Mouse (Mus musculus): ENCODE data around the gene Tubgcp2. TPM values are rescaled to one million over a fixed set of nuclear protein-coding genes. Genes with fewer than 3 reads are reported as not detected.

Tubgcp2 gene
- polyA plus RNA-seq, 1 experiment from 2014 or later: 16.0 TPM

GRCm38 (mm10) chr7:139980778-139981177 is 55.7 kb downstream of the Tubgcp2 start:
- H3K9ac ChIP-seq (replicated peaks): no peak overlapping the region
- DNase-seq: no peak
- ATAC-seq: no peak
- H3K4me1 ChIP-seq (ENCODE audit: insufficient read depth): peaks cover 12% of the 10 kb centered on the region
- no peak overlapping the region for H3K4me2 ChIP-seq (ENCODE audit: low read depth, low read length)
- H3K4me3 ChIP-seq (ENCODE audit: low read depth, low read length): no peak overlapping the region
- H3K9me3 ChIP-seq (ENCODE audit: low read length): no peaks in the 10 kb centered on the region
- WGBS (ENCODE audit: insufficient replicate concordance): 46% methylated on average over 3 of the region's 3 CpGs
- no peaks in the 10 kb centered on the region for H3K27me3 ChIP-seq (ENCODE audit: insufficient read depth, low read length)
- no peaks in the 10 kb centered on the region for H3K36me3 ChIP-seq (replicated peaks; ENCODE audit: insufficient read depth, low read length)
- TF ChIP-seq CTCF (IDR thresholded peaks at IDR 0.05; ENCODE audit: low read depth): no peak
- no peak for TF ChIP-seq EP300 (IDR thresholded peaks at IDR 0.05; ENCODE audit: low read depth)
- no peak overlapping the region for H3K27ac ChIP-seq (ENCODE audit: low read depth)

GRCm38 (mm10) chr7:139979011-139979719 is 57.3 kb downstream of the Tubgcp2 start:
- Histone ChIP-seq H3K4me1 (ENCODE audit: insufficient read depth) (peaks cover 12% of the 10 kb centered on the region), H3K4me2 (ENCODE audit: low read depth, low read length) (peak overlapping the region; percentile 81), H3K9ac (replicated peaks) (no peak overlapping the region), H3K27ac (ENCODE audit: low read depth) (no peak overlapping the region), H3K27me3 (ENCODE audit: insufficient read depth, low read length) (no peaks in the 10 kb centered on the region), H3K36me3 (replicated peaks; ENCODE audit: insufficient read depth, low read length) (no peaks in the 10 kb centered on the region), H3K4me3 (ENCODE audit: low read depth, low read length) (no peak overlapping the region), H3K9me3 (ENCODE audit: low read length) (no peaks in the 10 kb centered on the region)
- WGBS (ENCODE audit: insufficient replicate concordance): 29% methylated on average over 13 of the region's 13 CpGs
- ATAC-seq (peak; percentile 43), DNase-seq (no peak)
- TF ChIP-seq CTCF (IDR thresholded peaks at IDR 0.05; ENCODE audit: low read depth): no peak
- TF ChIP-seq EP300 (IDR thresholded peaks at IDR 0.05; ENCODE audit: low read depth): no peak

- no peak within 1 kb of the TSS for H3K27ac ChIP-seq (ENCODE audit: low read depth)
- 7% methylated on average over 32 of the region's 32 CpGs for WGBS (ENCODE audit: insufficient replicate concordance)
- DNase-seq: peak; percentile 79
- H3K4me3 ChIP-seq (ENCODE audit: low read depth, low read length): peak within 1 kb of the TSS; percentile 53
- no peaks in the 10 kb centered on the region for H3K27me3 ChIP-seq (ENCODE audit: insufficient read depth, low read length)
- H3K9ac ChIP-seq (replicated peaks): 0 out of 2 replicates have a peak within 1 kb of the TSS, but pooled peaks have one; percentile 21
- peaks cover 12% of the 10 kb centered on the region for H3K4me1 ChIP-seq (ENCODE audit: insufficient read depth)
- H3K9me3 ChIP-seq (ENCODE audit: low read length): no peaks in the 10 kb centered on the region
- H3K4me2 ChIP-seq (ENCODE audit: low read depth, low read length): peak within 1 kb of the TSS; percentile 81
- H3K36me3 ChIP-seq (replicated peaks; ENCODE audit: insufficient read depth, low read length): no peaks in the 10 kb centered on the region
- no peak for TF ChIP-seq EP300 (IDR thresholded peaks at IDR 0.05; ENCODE audit: low read depth)
- no peak for TF ChIP-seq CTCF (IDR thresholded peaks at IDR 0.05; ENCODE audit: low read depth)
- ATAC-seq: peak; percentile 82
Observed at GRCm38 (mm10) chr7:139978278-139978892, 58.1 kb downstream of the Tubgcp2 start, which contains the start of gene 6430531B16Rik. 6430531B16Rik (minus strand) TSS chr7:139978755.

DNA sequence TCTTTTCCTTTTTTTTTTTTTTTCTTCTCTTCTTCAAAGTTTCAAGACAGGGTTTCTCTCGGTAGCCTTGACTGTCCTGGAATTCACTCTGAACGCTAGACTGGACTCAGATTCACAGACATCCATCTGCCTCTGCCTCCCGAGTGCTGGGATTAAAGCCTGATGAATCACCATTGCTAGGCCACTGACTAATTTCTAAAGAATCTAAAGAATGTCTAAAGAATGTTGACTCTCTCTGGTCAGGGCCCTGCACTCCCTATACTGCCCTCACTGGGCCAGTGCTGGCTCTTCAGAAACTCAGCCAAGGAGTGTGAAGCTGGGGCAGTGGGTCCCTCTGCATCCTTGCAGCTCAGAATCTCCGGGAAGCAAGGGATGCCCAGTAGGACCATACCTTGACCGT is 61.0 kb downstream of the Tubgcp2 start:
- no peaks in the 10 kb centered on the region for H3K9me3 ChIP-seq (ENCODE audit: low read length)
- H3K27ac ChIP-seq (ENCODE audit: low read depth): no peak overlapping the region
- H3K4me3 ChIP-seq (ENCODE audit: low read depth, low read length): no peak overlapping the region
- H3K4me1 ChIP-seq (ENCODE audit: insufficient read depth): peaks cover 12% of the 10 kb centered on the region
- H3K36me3 ChIP-seq (replicated peaks; ENCODE audit: insufficient read depth, low read length): no peaks in the 10 kb centered on the region
- WGBS (ENCODE audit: insufficient replicate concordance): 75% methylated on average over 5 of the region's 5 CpGs
- no peak overlapping the region for H3K9ac ChIP-seq (replicated peaks)
- DNase-seq: no peak
- no peak for ATAC-seq
- no peak for TF ChIP-seq CTCF (IDR thresholded peaks at IDR 0.05; ENCODE audit: low read depth)
- no peak for TF ChIP-seq EP300 (IDR thresholded peaks at IDR 0.05; ENCODE audit: low read depth)
- no peak overlapping the region for H3K4me2 ChIP-seq (ENCODE audit: low read depth, low read length)
- H3K27me3 ChIP-seq (ENCODE audit: insufficient read depth, low read length): no peaks in the 10 kb centered on the region

- ATAC-seq: peak; percentile 33; the same call in 1 of the 2 replicates
- 35% methylated on average over 10 of the region's 10 CpGs for WGBS (ENCODE audit: insufficient replicate concordance)
- no peaks in the 10 kb centered on the region for H3K27me3 ChIP-seq (ENCODE audit: insufficient read depth, low read length)
- no peak overlapping the region for H3K4me2 ChIP-seq (ENCODE audit: low read depth, low read length)
- DNase-seq: peak; percentile 45
- no peaks in the 10 kb centered on the region for H3K9me3 ChIP-seq (ENCODE audit: low read length)
- H3K4me1 ChIP-seq (ENCODE audit: insufficient read depth): peaks cover 10% of the 10 kb centered on the region
- no peak overlapping the region for H3K9ac ChIP-seq (replicated peaks)
- no peak overlapping the region for H3K4me3 ChIP-seq (ENCODE audit: low read depth, low read length)
- H3K36me3 ChIP-seq (replicated peaks; ENCODE audit: insufficient read depth, low read length): no peaks in the 10 kb centered on the region
- TF ChIP-seq CTCF (IDR thresholded peaks at IDR 0.05; ENCODE audit: low read depth) (no peak), EP300 (IDR thresholded peaks at IDR 0.05; ENCODE audit: low read depth) (0 out of 2 replicates have a peak, but pooled peaks have one; percentile 32)
- peak overlapping the region; percentile 84 for H3K27ac ChIP-seq (ENCODE audit: low read depth)
Observed at GRCm38 (mm10) chr7:139974307-139974706, 62.2 kb downstream of the Tubgcp2 start.

DNA sequence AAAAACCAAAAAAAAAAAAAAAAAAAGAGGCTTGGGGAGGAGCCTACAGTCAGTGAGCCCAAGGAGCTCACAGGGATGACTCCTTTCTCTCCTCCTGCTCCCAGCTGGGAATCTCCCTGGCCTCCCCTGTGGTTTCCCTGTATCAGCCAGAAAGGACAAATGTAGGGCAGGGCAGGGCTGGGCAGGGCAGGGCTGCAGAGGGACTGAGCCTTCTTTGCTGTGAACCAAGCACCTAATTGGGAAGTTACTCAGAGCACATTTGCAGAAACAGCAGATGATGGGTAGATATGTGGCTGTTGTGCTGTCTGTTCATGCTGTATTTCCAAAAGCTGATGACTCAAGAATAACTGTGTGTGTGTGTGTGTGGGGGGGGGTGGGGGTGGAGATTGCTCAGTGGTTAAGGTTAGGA is 63.5 kb downstream of the Tubgcp2 start:
- DNase-seq: no peak
- TF ChIP-seq CTCF (IDR thresholded peaks at IDR 0.05; ENCODE audit: low read depth) (no peak), EP300 (IDR thresholded peaks at IDR 0.05; ENCODE audit: low read depth) (no peak)
- Histone ChIP-seq H3K36me3 (replicated peaks; ENCODE audit: insufficient read depth, low read length) (no peaks in the 10 kb centered on the region), H3K9ac (replicated peaks) (no peak overlapping the region), H3K4me2 (ENCODE audit: low read depth, low read length) (no peak overlapping the region), H3K4me3 (ENCODE audit: low read depth, low read length) (no peak overlapping the region), H3K4me1 (ENCODE audit: insufficient read depth) (no peaks in the 10 kb centered on the region), H3K27ac (ENCODE audit: low read depth) (peak overlapping the region; percentile 84; the same call in 1 of the 2 replicates), H3K27me3 (ENCODE audit: insufficient read depth, low read length) (0 out of 2 replicates have a peak, but pooled peaks cover 2% of the 10 kb centered on the region), H3K9me3 (ENCODE audit: low read length) (no peaks in the 10 kb centered on the region)
- ATAC-seq: peak; percentile 23; the same call in 1 of the 2 replicates

All from liver, postnatal 0 days (tissue).